Mouse (Mus musculus) heart, postnatal 4 days (tissue): ENCODE data around the gene Sar1a. TPM values are rescaled to one million over a fixed set of nuclear protein-coding genes. Genes with fewer than 3 reads are reported as not detected.

Source experiments
- DNase-seq: peaks from one replicate; pipeline ENCODE4 v3.0.0; 2021
- total RNA-seq, 2 experiments: library from RNA; stranded (reverse); gene quantifications; 2 replicates each; pipeline ENCODE4 v1.2.3; 2021

Sar1a gene
- total RNA-seq, 2 experiments from 2014 or later = 151 to 153 TPM

DNA sequence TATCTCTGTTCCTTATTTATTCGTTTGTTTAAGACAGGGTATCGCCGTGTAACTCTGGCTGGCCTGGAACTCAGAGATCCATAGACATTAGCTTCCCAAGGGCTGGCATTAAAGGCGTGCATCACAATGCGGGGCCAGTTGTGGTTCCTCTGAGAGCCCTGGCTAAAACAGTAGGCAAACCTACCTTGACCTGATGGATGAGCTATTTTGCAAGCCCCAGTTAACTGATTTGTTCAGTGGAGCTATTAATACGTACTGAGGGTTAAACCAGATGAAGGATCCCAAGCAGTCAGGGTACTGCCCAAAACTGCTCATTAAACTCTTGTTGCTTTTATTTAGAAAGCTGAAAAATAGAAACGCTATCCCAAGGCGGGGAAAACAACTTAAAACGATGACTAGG is 554 bp upstream of the Sar1a start:
- no peak for DNase-seq

DNA sequence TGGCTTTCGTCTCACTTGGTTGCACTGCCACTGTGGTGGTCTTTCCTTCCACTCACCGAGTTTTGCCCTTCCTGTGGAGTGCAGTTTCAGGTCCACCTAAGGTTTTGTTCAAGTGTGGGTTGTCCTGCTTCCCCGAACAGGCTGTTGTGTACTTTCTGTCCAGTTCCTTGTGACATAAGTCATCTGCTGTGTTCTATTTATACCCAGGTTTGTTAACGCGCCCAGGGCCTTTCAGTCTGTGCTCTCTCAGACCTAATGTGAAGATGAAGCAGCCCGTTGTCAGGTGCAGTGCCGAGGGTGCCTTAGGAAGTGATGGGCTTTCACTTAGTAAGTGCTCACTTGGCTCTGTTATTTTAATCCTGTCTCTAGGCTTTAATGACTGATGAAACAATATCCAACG is 9.3 kb downstream of the Sar1a start:
- DNase-seq = no peak

- no peak for DNase-seq
Measured at GRCm38 (mm10) chr10:61693563-61693962, 13.5 kb downstream of the Sar1a start.

DNA sequence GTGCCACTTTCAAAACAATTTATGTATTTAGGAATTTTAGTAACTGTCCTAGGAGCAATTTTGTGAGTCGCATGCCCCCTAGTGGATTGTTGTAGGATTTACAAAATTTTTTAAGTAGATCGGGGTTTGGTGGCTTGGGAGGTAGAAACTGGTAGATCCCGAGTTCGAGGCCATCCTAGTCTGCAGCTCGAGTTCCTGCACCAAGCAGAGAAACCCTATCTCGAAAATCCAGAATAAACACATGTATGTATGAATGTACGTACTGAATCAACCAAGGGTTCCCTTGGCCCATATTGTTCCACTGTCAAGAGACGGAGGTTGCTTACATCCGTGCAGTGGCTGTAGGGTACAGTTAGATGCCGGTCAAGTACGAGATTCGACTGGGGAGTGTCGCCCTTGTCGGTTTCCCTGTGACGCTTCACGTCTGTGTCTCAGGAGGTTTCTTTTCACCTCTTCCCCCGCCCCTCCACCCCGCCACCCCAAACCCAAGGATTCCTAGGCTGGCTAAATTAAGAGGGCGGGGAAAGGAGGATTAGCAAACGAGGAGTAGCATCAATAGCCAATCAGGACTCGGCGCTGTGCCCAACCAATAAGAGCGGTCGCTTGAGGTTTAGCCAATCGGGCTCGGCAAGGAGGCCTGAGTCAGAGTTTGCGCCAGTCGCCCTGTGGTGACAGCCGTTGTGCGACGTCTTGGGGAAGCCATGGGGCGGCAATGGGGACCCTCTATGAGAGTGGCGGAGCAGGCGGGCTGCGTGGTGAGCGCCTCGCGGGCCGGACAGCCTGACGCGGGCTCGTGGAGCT is 15.0 kb downstream of the Sar1a start, which contains the start of gene Tysnd1:
Gene Tysnd1 (plus strand): TSS at position 645 of the 801 bp plus-strand sequence.
- DNase-seq = peak; percentile 98

DNA sequence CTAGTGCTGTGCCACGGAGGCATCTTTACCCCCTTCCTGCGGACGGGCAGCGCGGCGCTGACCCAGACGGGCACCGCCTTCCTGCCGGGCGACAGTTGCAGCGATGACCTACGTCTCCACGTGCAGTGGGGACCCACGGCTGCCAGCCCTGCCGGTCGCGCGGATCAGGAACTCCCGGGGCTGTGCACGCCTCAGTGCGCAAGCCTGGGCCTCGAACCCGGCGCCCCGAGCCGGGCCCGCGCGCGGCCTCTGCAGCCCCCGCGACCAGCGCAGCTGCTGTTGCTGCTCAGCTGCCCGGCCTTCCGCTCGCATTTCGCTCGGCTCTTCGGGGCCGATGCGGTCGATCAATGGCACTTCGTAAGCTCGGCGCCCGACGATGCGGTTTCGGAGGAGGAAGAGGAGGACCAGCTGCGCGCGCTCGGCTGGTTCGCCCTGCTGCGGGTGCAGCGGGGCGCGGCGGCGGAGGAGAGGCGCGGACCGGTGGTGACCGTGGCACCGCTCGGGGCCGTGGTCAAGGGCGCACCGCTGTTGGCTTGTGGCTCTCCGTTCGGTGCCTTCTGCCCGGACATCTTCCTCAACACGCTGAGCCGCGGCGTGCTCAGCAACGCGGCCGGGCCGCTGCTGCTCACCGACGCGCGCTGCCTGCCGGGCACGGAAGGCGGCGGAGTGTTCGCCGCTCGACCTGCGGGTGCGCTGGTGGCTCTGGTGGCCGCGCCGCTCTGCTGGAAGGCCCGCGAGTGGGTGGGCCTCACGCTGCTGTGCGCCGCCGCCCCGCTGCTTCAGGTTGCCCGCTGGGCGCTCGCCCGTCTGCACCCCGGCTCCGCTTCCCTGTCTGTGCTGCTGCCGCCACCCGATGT is 15.8 kb downstream of the Sar1a start:
- DNase-seq = peak; percentile 32

- DNase-seq = no peak
Measured at GRCm38 (mm10) chr10:61696560-61696823, 16.4 kb downstream of the Sar1a start.

DNA sequence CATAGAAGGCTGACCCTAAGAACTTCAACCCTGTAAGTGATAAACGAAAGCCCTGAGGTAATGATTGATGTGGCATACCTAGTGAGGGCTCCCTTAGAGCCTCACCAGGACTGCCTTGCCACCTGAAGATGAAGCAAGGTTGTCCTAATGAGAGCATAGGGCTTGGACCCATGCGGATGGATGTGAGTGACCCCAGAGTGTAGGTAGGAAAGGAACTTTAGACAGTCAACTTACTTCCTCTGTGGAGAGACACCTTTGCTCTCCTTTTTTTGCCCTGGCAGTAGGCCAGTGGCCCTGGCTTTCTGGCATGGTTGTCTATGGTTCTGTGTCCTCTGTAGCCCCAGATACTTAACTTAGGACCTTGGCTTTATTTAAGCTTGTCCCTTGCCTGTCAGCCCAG is 16.9 kb downstream of the Sar1a start:
- DNase-seq = no peak

DNA sequence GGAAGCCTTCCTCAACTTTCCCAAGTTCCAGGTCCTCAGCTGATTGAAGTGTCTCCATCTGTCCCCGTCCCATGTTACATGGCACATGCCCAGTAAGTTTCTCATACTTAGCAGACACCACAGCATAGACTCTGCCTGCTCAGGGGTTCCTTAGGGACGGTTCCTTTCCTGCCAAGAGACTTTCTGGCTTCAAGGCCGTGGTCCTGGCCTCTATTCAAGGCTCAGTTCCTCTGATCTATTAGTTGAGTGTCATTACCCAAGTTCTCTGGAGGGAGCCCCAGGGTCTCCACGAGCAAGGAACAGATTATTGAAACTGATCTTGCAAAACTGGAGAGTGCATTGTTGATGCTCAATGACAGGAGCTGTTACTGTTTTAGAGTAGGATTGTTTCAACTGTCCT is 24.6 kb downstream of the Sar1a start:
- no peak for DNase-seq

DNA sequence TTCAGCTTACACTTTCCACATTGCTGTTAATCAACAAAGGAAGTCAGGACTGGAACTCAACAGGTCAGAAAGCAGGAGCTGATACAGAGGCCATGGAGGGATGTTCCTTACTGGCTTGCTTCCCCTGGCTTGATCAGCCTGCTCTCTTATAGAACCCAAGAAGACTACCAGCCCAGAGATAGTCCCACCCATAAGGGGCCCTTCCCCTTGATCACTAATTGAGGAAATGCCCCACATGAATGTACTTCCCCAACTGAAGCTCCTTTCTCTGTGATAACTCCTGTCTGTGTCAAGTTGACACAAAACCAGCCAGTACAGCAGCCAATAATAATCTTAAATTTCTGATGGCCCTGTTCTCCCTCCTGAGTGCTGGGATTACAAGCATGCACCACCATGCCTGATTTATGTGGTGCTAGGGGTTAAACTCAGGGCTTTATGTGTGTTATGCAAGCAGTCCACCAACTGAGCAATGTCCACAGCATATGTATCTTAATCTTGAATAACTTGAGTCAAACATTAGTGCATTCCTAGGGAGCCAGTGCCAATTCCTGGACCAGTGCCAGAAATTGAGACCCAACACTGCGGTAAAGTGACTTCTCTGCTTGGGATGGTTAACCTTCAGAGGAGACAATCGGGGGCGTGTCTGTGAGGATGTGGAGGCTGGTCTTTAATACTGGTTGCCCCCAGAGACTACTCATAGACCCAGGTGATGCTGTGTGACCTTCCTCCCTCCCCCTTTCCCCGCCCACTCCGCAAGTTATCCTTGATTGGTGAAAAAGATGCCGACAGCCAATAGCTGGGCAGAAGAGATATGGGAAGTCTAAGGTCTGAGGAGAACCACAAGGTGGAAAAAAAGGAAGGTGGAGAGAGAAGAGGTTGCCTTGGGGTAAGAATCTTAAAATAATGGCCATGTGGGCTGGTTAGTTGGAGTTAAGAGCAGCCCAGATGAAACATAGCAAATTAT is 26.6 kb downstream of the Sar1a start:
- no peak for DNase-seq

- DNase-seq = no peak
Measured at GRCm38 (mm10) chr10:61713601-61714000, 33.5 kb downstream of the Sar1a start.

- DNase-seq = no peak
Measured at GRCm38 (mm10) chr10:61714146-61714545, 34.0 kb downstream of the Sar1a start.

- DNase-seq = peak; percentile 79
Measured at GRCm38 (mm10) chr10:61714771-61715461, 34.8 kb downstream of the Sar1a start, which contains the start of gene Aifm2. Aifm2 (plus strand) TSS chr10:61715263.

DNA sequence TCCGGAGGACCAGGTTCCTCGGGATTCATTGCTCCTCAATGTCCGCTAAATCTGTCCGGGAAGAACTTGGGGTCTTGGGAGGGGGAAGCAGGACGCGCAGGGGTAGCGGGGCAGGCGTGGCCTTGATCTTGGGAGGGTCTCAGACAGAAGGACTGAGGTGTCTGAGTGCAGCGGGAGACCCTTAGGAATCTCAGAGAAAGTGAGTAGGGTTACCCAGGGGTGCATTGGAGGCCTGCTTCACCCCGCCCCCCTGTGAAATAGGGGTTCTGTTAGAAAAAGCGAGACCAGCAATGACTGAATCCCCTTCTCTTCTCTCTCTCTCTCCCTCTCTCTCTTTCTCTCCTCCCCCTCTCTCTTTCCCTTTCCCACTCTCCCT is 35.4 kb downstream of the Sar1a start:
- no peak for DNase-seq

DNA sequence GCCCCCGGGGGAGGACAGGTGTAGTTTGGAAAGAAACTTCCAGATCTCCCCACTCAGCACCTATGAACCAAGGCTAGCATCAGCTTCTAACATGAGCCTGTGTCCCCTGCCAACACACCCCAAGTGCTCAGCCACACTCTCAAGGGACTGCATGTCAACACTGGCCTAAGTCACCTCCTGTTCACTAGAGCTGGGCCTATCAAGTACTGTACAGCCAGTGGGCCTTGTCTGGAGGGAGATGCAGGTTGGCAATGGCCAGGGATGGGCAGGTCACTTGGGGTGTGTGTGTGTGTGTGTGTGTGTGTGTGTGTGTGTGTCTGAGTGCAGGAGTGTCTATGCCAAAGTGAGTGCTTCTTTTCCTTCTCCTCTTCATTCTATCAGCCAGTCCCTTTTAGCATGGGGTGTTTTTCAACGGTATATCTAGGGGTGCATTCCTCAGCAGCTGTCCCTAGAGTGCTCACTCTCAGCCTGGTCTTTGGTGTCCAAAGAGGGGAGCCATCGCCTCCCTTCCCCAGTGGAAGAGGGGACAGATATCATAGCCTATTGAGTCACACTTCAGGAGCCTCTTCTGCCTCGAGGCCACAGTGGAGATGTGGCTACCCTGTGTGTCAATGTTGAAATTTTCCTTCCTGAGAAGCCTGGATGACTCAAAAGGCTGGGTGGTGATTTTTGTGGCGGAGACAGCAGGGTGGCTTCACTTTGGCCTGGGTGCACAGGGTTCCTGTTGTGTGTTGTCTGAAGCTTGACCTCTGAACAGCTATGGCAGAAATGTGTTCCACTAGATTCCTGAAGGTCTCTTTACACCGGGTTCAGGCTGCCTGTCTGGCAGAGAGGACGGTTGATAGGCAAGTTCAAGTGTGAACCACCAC is 36.1 kb downstream of the Sar1a start:
- DNase-seq = no peak

- no peak for DNase-seq
Measured at GRCm38 (mm10) chr10:61717406-61718296, 37.6 kb downstream of the Sar1a start.

DNA sequence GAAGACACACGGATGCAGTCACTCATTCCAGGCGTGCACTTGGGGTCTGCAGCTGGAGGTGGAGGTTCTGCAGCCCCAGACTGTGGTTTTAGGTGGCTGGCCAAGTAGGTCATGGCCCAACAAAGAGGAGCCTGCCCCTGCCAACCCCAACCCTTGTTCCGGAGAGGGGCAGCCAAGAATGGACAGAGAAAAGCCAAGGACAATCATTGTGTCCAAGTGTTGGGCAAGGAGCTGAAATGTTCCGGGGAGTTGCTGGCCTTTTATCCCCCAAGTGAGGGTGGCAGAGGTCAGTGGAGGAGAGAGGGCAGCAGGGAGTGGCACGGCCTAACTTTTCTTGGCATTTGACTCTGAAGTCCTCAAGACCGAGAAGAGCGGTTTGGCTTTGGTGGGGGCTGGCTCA is 40.2 kb downstream of the Sar1a start:
- no peak for DNase-seq

- no peak for DNase-seq
Measured at GRCm38 (mm10) chr10:61722215-61722614, 42.1 kb downstream of the Sar1a start.

DNA sequence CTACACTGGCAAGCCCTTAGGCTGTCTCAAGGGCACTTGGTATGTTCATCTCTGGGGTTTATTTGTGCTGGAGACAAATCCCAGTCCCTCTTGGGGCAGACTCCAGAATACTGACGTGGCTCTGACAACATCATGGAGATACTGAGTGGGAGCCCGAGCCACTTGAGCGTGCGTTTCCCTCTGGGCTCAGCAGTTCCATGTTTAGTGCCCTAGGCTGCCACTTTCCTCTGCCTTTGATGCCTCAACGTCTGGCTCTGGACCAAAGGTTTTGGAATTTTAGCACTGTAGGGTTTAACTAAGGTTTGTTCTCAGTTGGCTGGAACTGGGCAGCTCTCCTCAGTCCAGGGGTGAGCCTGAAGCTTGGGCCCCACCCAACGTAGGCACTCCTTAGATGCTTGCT is 43.2 kb downstream of the Sar1a start:
- DNase-seq = peak; percentile 45

DNA sequence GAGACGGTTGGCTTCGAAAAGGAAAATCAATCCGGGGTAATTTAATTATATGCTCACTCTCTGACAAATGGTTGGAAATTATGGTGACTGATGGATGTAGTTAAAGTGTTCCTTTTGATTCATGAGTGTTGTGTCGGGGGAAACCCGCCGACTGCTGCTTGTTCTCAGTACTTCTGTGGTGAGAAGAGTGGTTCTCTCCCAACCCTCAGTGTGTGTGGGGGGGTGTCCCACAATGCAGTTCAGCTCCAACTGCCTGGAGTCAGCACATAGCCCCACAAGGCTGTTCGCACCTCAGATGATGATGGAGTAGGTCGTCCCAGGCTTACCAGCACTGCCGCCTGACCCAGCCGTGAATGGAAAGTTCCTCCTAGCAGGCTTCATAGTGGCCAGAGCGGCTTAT is 49.1 kb downstream of the Sar1a start:
- DNase-seq = no peak

- no peak for DNase-seq
Measured at GRCm38 (mm10) chr10:61730171-61730570, 50.1 kb downstream of the Sar1a start.
